Mouse (Mus musculus) c-Kit-positive CD71-positive TER-119-positive erythroid progenitor cells, embryonic 14.5 days (primary cell): ENCODE results near the gene Tcf19.
"Not testable (repeated sequence)": the region's sequence is repeated elsewhere in the genome, so short reads cannot be mapped to it uniquely, and the experiment has no call there.

Source experiments
- DNase-seq: peaks from one replicate; pipeline ENCODE4 v3.0.0-alpha.2; 2013; ENCODE audit warnings: low spot score

Gene Tcf19

DNA sequence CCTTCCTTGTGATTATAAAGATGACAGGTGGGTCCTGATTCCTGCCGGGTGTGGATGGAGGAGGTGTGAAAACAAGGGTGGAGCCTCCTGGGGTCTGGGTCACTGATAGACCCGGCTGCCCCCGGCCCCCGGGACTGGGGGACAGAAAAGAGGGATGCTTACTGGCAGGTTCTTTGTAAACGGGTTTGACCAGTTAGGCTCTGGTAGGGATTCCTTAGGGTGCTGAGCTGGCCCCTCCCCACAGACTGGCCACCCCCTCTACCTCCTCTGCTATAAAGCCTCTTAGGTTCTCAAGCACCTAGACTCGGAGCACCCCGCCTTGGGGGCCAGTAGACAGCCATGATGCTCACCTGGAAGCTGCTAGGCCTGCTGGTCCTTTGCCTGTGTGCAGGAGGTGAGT lies 16.3 kb upstream of the Tcf19 start, which contains the start of gene Psors1c2:
TSS of gene Psors1c2 (plus strand) at position 301 of the 400 bp plus-strand sequence.
- no peak for DNase-seq

DNA sequence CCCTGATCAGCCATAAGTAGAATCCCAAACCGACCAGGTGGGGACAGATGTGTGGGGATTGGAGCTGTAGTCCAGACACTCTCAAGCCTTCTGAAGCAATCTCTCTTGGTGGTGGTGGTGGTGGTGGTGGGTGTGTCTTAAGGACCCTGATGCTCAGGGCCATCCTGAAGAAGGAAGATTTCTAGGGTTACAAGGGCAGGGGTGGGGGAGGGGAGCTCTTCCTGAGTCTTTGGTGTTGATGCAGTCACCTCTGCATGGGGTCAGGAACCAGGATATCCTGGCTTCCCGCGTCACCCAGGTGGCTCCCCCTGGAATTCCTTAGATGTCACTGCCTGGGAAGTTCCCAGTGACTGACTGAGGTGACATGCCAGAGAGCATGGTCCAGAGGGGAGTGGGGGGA lies 15.7 kb upstream of the Tcf19 start:
- DNase-seq, result no peak

DNA sequence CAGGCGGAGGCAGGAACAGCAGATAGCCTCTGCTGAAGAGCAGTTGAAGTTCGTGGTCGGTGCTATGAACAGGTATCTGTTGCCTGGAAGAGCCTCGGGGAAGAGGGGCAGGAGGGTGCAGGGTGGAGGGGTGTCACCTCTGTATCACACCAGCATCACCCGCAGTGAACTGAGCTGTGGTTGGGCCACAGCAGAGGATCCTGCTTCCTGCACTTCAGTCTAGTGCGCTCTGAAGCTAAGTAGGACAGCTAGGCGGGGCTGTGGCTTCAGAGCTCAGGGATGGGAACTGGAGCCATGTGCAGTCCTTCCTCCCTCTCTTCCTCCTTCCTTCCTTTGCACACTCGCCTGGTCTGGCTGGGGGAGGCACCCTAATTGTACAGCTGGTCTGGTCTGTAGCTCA lies 10.0 kb upstream of the Tcf19 start:
- no peak for DNase-seq

DNA sequence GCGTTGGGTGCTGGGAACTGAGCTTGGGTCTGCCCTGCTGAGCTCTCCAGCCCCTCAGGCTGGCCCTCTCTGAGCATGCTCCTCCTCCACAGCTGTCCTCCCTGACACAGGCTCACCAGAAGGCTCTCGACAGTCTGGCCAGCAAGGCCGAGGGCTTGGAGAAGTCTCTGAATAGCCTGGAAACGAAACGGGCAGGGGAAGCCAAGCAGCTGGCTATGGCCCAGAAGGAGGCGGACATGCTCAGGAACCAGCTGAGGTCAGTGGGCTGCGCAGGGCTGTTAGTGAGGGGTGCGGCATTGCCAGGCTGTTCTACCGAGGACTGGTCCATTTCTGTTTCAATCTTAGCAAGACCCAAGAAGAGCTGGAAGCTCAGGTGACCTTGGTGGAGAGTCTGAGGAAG lies 7.7 kb upstream of the Tcf19 start:
- DNase-seq, result no peak

DNA sequence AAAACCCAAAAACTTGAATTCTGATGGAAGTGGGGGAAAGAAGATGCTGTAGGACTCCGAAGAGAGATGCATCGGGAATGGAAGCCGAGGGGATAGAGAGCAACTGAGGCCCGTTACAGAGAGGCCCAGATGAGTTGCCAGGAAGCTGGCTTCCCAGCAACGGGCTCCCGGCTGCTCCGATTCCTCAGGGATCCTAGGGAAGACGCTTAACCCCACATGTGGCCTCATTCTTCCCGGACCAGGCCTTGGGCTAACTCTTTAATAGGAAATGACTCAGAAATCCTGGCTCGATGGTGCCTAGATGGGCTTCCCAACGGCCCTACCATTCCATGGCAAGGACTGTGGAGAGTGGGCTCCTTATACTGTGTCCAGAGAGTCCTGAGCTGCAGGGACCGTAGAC lies 902 bp upstream of the Tcf19 start:
- peak; percentile 17 for DNase-seq

DNA sequence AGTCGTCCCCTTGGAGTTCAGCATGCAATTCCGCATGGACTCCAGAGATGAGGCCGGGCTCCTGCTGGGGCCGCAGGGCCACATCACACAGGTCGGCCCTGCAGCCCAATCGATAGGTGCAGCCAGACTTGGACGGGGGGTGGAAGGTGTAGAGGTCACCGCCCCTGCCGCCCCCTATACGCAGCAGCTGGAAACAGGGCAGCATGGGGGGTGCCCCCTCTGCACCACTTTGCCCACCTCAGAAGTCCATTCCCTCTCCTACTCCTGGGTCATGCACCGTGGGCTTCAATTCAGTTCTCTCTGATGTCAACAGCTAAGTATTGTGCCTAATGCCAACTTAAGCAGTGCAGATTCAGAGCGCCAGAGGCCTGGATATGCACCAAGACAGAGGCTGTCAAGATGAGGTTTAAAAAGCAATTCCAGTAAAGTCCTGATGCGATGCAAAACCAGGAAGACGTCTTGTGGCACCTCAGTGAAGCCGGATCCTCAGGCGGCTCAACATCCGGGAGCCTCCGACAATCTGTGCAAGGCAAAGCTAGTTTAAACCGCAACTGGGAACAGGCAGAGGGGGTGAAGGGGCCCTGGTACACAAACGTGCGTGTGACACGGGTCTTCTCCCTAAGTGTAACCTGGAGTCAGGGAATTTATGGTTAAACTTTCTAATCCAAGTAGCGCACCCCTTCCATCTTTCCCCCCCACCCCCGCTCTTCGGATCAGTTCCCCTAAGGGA lies 548 bp downstream of the Tcf19 start:
- DNase-seq, result no peak

DNA sequence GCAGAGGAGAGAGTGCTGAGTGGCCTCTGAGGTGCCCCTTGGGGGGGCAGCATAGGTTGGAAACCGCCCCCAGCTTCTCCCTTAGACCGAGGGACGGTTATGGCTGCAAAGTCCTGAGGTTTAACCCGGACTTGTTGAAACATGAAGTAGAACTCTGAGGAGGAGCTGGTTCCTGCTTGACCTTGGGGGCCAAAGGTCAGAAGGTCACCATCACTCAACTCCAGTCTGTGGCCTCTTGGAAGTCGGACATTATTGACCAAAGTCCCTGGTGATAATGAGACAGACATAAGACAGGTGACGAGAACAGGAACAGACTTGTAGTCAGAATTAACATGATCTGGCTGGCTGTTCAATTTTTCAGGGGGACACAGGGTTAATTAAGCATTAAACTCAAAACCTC lies 1.9 kb downstream of the Tcf19 start:
- DNase-seq, result no peak

DNA sequence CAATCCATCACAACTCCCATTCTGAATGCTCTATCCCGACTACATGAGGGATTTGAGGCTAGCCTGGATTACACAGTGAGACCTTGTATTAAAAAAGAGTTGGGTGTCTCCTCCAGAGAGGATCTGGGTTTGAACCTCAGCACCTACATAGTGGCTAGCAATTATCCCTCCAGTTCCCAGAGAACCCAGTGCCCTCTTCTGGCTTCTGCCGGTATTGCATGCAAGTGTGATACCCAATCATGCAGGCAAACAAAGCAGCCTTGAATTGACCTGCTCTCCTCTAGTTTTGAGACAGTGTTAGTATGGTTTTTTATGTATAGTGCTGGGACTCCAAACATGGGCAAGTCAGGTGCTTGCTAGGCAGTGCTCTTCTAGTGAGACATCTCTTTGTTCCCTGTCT lies 2.7 kb downstream of the Tcf19 start:
- peak; percentile 79 for DNase-seq

DNA sequence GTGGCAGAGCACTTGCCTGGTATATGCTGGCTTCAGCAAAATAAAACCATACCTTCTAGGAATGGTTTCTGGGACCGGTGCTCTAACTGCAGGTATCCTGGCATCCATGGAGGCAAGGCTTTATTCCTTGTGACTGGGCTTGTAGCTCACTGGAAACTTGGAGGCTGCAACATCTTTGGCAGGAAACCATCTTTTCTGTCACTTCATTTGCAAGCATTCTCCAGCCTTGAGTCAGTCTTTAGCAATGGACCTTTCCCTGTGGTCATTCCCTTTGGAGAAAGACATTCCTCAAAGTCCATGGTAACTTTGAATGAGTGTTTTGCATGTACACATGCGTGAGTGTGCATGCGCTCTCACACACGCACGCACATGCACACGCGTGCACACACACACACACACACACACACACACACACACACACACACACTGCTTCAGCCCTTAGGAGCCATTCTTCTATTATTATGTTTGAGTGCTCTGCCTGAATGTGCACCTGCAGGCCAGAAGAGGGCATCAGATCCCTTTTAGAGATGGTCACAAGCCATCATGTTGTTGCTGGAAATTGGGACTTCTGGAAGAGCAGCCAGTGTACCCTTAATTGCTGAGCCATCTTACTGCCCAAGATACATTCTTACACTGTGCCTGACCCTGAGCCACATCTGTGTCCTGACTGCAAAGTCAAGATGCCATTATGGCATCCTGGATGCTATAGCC lies 3.6 kb downstream of the Tcf19 start:
- DNase-seq, result no peak

DNA sequence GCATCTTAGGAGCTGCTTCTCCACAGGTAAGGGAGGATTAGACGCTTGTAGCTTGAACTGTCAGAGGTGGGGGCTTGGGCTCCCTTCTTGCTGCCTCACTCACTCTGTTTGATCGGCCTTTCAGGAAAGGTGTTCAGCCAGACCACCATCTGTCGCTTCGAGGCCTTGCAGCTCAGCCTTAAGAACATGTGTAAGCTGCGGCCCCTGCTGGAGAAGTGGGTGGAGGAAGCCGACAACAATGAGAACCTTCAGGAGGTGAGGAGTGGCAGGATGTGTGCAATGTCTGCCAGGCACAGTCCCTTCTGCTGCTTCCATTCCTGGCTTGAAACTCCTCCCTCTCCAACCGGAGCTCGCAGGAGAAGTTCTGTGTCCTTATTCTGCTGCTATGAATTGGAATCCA lies 7.3 kb downstream of the Tcf19 start:
- DNase-seq, result no peak

DNA sequence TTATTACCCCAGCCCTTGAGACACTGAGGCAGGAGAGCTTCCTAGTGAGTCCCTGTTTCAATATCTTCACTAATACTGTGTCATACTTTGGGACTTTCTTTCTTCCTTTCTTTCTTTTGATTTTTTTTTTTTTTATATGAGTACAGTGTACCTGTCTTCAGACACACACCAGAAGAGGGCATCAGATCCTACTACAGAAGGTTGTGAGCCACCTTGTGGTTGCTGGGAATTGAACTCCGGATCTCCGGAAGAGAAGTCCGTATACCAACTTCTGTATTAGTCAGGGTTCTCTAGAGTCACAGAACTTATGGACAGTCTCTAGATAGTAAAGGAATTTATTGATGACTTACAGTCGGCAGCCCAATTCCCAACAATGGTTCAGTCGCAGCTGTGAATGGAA lies 8.3 kb downstream of the Tcf19 start:
- DNase-seq, result not testable (repeated sequence)

DNA sequence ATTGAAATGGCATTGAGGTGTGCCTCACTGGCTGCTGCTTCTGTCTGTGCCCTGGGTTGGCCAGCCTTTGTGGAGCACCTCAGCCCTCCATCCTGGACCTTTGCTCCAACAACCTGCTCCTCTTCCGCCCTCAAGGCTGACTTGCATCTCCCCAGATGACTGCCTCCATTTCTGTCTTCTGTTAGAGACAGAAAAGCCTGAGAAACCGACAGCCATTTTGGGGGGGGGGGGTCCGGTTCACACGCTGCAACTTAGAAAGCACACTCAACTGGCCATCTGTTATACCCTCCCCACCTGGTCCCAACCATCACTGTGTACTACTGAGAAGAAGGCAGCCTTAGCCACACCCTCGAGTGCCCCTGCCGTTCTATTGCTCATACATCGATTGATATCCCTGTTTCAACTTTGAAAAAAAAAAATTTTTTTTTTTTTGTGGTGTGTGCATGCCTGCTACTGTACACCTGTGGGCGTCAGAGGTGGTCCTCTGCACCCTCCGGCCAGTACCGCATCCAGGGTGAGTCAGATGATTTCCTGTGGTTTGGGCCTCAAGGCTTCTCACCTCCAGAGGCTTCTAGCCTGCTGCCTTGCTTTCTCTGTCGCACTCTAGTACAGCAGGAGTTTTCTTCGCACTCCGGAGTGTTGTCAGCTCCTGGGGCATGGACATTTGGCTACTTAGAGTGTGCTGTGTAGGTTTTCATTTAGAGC lies 8.9 kb downstream of the Tcf19 start:
- DNase-seq, result no peak

DNA sequence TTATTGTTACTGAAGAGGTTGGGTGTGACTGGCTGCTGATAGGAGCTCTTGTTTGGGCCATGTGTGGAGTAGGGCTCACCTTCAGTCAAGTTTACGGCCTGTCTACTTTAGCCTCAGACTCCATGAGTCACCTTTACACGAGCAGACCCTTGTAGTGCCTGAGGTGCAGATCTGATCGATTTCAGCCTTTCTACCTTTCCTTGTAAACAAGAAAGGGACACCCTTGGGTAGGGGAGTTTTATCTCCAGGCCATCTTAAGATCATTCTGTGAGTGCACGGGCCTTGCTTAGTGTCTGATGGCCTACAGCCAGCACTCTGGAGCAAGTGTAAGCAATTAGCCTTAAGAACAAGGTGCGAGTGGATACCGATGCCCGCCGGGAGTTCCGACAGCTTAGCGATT lies 9.7 kb downstream of the Tcf19 start:
- no peak for DNase-seq

DNA sequence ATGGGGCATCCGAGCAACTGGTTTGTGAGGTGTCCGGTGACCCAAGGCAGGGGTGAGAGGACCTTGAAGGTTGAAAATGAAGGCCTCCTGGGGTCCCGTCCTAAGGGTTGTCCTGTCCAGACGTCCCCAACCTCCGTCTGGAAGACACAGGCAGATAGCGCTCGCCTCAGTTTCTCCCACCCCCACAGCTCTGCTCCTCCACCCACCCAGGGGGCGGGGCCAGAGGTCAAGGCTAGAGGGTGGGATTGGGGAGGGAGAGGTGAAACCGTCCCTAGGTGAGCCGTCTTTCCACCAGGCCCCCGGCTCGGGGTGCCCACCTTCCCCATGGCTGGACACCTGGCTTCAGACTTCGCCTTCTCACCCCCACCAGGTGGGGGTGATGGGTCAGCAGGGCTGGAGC lies 10.8 kb downstream of the Tcf19 start, which contains the start of gene Pou5f1:
TSS of gene Pou5f1 (plus strand) at position 243 of the 400 bp plus-strand sequence.
- DNase-seq, result no peak

DNA sequence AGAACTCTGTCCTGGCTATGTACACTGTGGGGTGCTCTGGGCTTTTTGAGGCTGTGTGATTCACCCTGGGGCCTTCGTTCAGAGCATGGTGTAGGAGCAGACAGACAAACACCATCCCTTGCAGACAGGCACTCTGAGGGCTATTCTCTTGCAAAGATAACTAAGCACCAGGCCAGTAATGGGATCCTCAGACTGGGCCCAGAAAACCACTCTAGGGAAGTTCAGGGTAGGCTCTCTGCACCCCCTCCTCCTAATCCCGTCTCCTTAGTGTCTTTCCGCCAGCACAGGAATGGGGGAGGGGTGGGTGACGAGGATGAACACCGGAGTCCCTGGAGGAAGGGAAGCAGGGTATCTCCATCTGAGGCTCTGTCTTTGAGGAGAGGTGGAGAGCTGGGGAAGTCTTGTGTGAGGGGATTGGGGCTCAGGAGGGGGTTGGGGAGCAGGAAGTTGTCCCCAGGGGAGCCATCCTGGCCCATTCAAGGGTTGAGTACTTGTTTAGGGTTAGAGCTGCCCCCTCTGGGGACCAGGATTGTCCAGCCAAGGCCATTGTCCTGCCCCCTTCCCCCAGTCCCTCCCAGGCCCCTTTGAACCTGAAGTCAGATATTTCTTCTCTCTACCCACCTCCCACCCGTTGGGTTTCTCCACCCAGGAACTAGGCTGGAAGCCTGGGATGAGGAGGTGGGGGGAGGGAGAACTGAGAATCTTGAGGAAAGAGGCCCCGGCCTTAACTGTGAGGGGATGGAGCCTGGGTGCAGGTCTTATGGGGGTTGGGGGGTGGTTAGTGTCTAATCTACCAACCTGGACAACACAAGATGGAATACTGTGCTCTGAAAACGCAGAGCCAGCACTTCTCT lies 11.8 kb downstream of the Tcf19 start:
- no peak for DNase-seq

DNA sequence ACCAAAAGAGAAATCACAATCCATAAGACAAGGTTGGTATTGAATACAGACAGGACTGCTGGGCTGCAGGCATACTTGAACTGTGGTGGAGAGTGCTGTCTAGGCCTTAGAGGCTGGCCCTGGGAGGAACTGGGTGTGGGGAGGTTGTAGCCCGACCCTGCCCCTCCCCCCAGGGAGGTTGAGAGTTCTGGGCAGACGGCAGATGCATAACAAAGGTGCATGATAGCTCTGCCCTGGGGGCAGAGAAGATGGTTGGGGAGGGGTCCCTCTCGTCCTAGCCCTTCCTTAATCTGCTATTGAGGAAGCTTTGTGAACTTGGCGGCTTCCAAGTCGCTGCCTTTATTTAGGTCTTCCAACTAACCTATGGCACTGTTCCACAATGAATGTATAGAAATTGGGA lies 12.8 kb downstream of the Tcf19 start:
- DNase-seq, result no peak

DNA sequence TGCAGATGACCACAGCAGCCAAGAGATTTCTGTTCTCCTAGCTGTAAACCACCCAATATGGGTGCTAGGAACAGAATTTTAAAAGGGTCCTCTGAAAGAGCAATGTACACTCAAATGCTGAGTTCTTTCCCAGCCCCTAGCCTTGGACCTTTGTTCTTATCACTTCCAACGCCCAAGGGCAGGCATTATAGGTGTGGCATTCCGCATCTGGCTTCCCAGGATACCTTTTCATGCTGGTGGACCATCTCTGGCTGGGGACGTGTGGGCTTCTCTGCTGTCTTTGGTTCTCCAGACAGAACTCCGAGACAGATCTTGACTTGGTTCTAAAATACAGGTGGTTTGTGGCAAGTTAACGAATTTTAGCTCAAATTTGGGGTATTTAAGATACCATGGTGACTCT lies 13.9 kb downstream of the Tcf19 start:
- no peak for DNase-seq

DNA sequence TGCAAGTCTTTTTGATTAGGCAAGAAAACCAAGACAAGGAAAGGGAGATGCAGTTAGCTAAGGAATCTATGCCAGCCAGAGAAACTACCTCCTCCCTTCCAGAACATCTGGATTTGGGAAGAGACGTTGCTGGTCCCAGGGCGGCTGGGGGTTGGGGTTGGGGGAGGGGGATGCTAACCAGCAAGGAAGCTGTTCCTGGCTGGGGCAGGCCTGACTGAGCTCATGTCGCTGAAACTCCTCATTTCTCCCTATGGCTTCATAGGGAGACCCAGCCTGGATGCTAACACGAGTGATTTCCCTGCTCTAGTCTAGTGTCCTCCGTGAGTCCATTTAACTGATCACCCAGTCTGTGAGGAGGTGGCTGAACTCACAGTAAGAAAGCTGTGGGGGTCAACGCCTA lies 14.4 kb downstream of the Tcf19 start:
- DNase-seq, result no peak

DNA sequence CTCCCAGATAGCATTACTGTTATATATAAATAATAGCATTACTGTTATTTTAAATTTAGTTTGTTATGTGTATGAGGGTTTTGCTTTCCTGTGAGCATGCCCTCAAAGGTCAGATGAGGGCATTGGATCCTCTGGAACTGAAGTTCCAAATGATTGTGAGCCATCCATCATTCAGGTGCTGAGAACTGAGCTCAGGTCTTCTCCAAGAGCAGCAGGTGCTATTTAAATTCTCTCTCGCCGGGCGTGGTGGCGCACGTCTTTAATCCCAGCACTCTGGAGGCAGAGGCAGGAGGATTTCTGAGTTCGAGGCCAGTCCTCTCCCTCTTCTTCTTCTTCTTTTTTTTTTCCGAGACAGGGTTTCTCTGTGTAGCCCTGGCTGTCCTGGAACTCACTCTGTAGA lies 19.5 kb downstream of the Tcf19 start:
- no peak for DNase-seq

DNA sequence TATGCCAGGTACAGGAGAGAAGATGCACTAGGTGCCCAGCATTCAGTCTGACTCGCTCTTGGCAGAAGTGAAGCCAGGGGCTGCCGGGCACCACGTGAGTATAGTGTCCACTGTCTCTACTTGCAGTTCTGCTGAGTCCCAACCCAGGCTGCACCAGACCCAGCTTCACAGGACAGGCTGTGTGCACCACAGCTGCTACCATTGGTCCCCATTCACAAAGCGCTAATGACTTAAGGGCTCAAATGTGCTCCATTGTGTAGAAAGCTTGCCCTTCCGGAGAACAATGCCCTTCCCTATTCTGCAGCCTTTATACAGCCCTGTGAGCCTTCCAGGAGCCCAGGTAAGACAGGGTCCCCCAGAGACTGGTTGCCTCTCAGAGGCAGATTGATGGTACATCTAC lies 26.3 kb downstream of the Tcf19 start:
- DNase-seq, result no peak

DNA sequence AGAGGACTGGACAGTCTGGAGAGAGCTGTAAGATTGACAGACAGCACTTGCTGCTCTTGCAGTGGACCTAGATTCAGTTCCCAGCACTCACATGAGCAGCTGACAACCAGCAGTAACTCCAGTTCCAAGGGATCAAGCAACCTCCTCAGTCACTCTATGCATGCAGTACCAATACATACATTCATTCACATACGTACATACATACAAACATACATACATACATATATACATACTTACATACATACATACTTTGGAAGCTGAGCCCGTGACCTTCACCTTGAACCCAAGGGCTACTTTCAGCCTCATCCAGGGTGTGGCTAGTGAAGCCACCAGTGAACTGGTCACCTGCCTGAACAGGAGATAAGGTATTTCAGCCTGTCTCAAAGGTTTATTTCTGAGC lies 28.6 kb downstream of the Tcf19 start:
- no peak for DNase-seq

DNA sequence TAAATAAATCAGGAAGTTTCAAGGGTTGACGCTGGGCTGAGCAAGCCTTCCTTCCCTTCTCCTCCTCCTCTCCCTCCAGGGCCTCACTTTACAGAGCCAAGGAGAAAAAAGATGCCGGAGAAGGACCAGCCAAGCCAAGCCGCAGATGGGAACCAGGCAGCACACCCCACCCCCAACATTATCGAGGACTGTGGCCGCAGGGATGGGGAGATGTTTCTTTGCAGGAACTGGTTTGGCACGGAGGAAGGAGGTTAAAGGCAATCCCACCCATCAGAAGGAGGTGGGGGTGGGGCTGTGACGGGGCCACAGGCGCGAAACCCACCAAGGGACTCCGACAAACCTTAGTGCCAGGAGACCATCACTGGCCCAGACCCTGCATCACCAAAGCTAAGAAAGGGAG lies 29.9 kb downstream of the Tcf19 start:
- DNase-seq, result no peak
